Mouse (Mus musculus) megakaryocyte, embryonic 14.5 days (primary cell): ENCODE measurements around the gene Fam163b.

ENCODE experiments used
- FLI1 ChIP-seq: IDR thresholded peaks from 2 replicates; pipeline ENCODE4 v1.6.1; 2012; ENCODE audit warnings: low read length, inconsistent platforms, mixed read lengths
- GATA1 ChIP-seq: IDR thresholded peaks from 3 replicates; pipeline ENCODE4 v1.6.1; 2012; ENCODE audit warnings: mixed read lengths, low read length, inconsistent platforms, borderline replicate concordance

DNA sequence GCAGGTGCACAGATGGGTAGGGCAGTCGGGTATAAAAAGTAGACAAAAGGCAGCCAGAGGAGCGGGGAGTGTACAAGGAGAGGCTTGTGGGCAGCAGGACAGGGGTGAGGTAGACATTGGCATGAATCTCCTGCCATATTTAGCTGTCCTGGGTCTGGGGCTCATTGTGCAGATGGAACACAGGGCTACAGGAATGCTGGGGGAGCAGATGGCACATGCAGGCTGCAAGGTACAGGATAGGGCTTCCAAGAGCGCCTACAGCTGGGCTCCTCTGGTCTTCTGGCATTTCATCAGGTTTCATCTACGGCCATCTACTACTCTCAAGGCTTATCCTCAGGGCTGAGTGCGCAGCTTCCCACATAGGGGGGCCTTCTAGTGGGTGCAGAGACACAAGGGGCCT, 33.2 kb downstream of the Fam163b start:
- TF ChIP-seq GATA1 (no peak), FLI1 (no peak)
